Mouse (Mus musculus) frontal cortex, postnatal 36 days (tissue): ENCODE data around the gene Sept4.
A peak's percentile ranks its signal among the peaks of the same experiment; 100 is the strongest.

Experiments used
- DNase-seq, 2 experiments: peaks; one replicate each; pipeline ENCODE4 v3.0.0; 2022; ENCODE audit warnings: low spot score in 2 of 2

Sept4 gene

DNA sequence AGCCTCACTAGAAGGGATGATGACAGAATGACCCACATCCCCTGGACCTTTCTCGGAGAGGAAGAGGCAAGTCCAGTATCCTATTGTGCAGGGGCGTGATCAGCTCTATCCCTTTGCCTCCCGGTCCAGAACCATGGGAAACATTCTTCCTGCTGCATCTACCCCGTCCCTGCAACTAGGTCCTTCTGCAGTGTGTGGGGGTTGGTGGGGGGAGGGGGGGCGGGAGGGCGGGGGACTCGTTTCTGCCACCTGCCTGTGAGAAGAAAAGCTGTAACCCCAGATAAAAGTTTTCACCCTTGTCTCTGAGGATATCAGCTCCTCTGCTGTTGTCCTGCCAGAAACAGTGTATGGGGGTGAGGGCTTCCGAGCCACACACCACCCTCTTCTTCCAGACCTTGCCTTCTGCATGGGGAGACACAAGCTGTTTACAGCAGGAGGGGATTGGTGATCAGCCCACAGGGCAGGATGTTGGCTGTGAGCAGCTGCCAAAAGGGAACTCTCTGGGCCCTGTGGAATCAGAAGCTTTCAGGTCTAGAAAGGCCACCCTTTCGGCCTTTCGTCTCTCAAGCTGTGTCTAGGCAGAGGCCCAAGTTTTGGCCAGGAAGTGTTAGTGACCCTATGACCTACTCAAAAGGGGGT lies 10.4 kb downstream of the Sept4 start:
- DNase-seq = no peak

DNA sequence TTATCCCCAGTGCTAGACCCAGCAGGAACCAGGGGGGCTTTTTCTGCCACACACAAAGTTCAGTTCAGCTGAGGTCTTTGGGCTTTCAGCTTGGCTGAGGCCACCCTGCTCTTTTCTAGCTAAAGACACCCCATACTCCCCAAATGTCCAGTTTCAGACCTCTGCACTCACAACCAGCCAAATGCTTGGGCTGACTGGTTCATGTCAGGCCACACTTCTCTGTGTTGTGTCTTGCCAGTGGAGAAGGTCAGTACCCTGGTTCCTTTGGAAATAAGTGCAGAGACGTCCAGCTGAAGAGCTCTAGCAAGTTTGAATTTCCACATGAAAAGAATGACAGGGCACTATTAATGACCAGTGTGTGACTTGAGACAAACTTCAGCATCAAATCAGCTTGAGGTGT lies 11.0 kb downstream of the Sept4 start:
- DNase-seq = no peak

DNA sequence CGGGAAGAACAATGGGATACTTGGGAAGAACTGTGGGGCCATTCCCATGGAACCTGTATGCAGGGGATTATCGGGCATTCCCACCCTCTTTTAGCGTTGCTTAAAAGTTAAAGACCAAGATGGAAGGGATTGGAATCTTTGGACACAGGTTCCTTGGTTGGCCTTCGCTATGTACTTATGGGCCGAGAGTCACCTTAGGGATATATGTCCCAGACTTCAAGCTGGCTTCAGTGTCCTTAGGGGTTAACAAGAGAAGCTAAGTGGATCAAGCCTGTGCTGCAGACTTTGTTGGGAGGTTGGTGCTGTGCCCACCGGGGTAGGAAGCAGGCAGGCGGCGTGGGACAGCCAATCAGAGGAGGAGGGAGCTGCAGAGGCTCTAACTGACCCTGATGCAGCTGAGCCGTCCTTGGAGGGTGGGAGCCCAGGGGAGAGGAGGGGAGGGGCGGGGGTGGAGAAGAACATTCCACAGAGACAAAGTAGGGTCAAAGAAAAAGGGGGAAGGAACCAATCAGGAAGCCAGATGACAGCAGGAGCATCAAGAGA lies 11.9 kb downstream of the Sept4 start:
- no peak for DNase-seq

DNA sequence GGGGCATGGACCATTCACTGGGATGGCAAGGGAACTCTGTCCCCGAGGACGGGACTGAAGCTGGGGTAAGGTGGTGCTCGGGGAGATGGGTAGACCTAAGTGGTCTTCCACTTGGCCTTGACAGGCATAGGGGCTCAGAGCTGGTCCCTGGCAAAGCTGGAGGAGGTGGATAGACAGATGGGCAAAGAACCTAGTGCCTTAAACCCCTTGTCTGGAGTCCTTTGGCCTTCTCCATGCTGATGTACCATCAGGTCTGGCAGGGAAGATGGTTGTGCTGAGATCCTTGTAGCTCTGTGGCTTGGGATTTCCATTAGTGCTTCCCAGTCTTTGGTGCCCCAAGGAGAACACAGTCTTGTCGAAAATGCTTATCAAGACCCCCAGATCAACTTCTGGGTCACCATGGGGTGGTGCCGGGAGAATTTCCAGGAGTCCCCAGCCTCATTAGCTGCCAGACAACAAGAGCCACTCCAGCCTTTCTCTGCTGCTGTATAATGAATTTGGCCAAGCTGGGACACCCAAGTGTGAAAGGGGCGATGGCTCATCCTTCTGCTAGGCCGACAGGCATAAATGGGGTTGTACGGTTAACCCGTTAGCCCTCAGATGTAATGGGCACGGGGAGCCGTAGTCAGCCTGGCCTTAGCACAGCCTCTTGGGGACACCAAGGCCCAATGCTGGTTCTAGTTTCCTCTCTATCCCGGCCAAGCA lies 12.6 kb downstream of the Sept4 start:
- no peak for DNase-seq

DNA sequence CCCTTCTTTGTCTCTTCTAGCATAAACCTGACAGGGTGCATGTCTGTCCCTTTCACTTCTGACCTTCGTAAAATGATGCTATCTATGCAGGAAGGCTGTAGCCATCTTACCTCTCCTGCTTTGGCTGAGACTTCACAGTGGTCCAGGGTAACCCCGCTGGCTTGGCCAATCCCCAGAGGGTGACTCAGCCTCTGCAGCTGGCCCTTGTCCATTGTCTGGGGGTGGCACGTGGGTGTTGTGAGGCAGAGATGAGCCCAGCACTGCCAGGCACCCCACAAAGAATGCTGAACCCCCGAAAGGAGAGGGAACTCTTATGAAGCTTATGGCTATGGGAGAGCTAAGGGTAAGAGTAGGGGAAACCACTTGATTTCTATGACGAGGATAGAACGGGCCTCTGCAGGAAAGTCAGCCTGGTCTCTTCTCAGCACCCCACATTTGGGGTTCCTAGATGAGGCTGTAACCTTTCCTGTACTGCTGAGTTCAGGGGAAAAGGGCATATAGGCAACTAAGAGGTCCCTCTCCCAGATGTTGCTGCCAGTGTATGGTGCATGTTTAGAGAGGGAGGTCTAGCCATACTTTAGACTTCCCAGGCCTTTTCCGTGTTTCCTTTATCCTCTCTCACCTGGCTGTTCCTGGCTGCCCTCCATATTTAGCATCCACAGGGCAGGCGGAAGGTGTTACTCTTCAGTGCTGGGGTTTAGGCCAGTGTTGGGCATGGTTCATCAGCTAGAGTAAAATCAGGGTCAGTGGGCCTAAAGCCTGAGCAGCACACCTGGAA lies 13.4 kb downstream of the Sept4 start:
- peak in 1 of 2 experiments; percentile 61 for DNase-seq

DNA sequence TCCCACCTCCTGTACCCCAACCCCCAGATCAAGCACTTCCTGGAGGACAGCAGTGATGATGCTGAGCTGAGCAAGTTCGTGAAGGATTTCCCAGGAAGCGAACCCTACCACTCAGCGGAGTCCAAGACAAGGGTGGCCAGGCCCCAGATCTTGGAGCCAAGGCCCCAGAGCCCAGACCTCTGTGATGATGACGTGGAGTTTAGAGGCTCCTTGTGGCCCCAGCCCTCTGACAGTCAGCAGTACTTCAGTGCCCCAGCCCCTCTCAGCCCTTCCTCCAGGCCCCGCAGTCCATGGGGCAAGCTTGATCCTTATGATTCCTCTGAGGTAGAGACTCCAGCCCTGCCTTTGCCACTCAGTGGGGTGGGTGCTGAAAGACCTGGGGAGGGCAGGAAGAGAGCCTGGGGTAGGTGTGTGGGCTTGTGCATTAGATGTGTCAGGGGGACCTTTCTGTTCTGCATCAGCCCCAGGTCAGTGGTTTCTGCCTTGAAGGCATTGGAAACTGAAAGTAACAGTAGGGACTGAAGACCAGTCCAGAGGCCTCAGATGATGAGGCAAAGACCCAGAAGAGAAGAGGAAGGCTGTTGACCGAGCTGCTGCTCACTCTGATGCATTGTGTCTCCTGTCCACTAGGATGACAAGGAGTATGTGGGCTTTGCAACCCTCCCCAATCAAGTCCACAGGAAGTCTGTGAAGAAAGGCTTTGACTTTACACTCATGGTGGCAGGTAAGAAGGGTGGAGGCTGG lies 14.8 kb downstream of the Sept4 start:
- DNase-seq = no peak

DNA sequence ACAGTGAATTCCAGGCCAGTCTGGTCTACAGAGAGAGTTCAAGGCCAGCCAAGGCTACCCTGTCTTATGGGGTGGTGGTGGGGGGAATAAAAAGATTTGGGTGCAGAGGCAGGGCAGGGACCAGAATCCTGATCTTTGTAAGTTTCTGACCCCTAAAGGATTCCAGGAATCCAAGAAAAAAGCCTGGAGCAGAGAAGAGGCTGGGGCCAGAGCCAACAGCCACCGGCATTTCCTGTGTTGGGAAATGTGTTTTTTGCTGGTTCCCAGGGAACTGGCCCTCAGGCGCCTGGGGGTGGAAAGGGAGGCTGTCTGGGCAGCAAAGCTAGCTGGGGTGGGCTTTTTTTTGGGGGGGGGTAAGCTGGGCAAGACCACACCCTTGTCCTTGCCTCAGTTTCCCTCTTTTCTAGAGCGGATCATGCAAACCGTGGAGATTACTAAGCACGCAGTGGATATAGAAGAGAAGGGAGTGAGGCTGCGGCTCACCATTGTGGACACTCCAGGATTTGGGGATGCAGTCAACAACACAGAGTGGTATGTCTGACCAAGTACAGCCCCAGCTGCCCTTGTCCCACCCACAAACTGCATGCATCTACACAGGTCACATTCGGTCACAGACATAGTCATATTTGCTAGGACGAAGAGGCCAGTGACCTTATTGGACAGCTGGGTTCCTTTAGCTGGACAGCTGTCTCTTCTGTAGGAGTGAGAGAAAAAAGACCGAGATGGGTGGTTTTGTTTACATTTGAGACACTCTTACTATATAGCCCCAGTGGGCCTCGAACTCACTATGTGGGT lies 16.2 kb downstream of the Sept4 start:
- no peak for DNase-seq

DNA sequence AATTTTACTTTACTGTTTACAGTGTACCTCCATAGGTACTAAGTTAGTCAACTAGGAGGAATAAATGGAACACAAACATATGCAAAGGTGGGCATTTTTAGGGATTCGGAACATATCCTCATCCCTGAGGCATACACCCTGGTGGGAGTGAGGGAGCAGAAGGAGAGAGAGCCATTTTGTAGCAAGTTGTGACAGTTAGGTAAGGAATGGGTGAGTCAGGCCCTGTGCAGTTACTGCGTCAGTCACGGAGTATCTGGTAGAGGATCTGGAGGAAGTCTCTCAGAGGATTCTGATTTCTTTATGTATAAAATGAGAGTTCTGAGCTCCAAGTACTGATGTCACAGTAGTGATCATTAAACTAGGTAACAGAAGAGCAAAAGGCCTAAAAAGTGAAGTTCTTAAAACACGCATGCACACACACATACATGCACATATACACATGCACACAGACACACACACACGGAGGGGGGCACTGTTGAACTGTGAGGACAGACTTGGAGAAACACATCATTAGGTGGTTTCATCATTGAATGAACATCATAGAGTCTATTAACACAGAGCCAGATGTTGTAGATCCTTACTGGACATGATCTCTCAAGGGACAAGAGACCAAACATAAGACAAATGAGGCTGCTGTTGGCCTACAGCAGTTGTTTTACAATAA lies 18.6 kb downstream of the Sept4 start:
- no peak for DNase-seq

DNA sequence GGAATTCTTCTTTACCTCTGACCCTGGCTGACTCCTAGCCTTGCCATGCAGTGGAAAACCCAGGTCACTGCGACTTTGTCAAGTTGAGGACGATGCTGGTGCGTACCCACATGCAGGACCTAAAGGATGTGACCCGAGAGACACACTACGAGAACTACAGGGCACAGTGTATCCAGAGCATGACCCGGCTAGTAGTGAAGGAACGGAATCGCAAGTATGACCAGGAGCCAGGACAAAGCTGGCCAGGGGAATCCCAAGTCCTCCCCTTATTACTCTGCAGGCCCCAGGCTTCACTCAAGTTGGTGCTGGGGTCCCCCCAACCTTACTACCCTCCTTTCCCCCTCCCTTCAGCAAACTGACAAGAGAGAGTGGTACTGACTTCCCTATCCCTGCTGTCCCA lies 20.9 kb downstream of the Sept4 start:
- no peak for DNase-seq

DNA sequence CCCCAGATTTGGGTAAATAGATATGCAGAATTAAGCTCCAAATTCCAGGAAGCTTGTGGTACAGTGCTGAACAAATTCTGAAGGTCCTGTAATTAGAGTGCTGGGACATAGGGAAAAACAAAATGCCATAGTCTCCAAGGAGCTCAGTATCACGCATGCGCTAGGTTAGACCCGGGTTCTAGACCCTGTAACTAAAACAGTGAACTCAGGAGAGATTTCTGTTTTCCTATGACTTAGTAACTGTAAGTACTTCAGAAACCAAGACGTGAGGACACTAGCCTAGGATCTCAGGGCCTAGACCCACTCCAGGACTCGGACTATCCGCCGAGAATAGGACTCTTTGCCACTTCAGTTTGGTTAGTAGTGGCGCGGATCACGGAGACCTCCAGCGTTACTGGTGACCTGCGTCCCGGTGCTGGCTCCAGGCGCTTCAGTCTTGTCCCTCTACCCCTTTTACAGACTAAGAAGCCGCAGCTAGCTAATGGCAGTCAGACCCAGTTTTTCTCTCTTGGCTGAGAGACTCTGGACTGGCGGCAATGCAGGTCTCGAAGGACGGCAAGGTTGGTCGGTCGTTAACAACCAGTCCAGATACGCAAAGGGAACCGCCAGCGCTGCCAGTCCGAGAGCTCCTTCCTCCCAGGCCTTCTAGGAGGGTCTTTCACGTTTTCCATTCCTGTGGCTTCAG lies 22.3 kb downstream of the Sept4 start:
- DNase-seq = peak; percentile 32 to 51

DNA sequence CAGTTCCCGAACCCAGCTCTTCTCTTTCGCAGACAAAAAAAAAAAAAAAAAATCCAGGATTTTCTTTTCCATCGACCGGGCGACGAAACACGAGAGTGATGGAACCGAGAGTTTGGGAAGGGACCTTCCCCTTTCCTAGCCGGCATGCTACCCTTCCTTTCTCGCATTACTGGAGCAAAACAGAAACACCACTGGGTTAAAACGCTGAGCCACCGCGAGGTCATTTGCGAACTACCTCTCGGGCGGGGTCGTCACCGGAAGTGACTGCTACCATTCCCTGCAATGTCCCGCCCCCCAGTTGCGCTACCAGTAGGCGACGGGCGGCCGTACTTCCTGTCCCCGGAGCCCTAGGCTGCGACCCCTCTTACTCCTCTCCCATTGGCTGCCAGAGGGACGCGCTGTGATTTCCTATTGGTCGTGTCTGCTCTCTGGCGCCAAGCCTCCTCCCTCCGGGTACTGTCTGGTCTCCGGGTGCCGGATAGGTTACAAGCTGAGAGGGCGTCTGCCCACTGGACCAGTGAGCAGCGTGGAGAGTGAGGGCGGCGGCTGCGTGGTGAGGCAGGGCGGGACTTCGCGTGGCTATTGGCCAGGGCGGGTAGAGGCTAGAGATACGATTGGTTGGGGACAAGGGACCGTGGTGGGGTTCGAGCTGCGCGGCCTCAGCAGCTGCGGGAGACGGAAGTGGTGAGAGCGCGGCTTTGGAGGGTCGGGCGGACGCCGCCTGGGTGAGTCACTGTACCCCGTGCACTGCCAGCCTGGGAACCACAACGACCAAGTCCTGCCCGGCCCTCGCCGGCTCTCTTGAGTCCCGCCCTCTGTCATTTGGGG lies 23.0 kb downstream of the Sept4 start, which contains the start of gene Mtmr4:
Gene Mtmr4 (plus strand): TSS at position 637 of the 828 bp plus-strand sequence.
- DNase-seq = peak; percentile 100

DNA sequence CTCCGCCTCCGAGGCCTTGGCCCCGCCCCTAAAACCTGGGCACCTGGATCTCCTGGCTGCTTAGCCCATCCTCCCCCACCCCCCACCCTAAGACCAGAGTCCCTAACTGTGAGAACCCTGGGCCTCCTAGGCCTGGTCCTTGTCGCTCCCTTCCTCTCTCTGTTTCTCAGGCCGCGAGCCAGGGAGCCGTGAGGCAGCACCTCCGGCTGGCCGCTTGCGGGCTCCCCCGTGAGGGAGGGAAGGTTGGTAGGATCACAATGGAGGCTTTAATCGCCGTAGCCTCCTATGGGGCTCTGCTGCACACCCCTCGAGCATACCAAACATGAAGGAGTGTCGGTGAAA lies 23.6 kb downstream of the Sept4 start:
- DNase-seq = no peak

DNA sequence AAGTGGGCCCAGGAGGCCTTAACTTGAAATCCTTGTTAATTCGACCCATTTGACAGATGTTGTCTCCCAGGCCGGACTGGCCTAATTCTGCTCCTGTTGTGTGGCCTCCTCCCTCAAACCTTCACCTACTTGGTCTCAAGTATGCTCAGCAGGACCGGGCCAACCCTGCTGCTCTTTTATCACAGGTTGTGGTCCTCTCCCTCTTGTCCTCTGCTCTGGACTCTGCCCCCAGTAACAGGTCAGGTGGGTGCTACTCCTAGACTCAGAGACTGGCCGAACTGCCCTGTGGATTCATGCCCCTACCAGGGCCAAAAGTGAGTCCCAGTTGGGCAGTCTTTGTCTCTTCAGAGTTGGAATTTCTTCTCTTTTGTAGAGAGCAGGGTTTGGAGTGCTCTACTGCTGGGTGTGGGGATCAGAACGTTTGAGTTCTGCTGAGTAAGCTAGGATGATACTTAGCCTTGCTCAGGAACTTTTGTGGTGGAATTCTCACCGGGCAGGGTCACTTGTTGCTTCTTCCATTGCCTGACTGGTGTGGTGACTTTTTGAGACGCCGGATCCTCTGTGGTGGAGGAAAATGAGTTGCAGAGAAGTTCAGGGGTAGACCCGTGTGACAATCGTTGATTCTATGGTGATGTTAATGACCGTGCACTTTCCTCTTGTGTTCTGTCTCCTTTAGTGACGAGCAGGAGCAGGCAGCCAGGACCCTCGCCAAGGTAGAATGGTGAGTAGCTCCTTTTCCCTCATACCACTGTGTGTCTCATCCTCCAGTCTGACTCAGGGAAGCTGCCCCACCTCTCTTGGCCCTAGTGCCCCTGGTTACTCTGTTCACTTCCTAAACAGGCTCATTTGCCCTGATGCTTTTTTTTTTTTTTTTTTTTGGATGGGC lies 24.3 kb downstream of the Sept4 start:
- no peak for DNase-seq

DNA sequence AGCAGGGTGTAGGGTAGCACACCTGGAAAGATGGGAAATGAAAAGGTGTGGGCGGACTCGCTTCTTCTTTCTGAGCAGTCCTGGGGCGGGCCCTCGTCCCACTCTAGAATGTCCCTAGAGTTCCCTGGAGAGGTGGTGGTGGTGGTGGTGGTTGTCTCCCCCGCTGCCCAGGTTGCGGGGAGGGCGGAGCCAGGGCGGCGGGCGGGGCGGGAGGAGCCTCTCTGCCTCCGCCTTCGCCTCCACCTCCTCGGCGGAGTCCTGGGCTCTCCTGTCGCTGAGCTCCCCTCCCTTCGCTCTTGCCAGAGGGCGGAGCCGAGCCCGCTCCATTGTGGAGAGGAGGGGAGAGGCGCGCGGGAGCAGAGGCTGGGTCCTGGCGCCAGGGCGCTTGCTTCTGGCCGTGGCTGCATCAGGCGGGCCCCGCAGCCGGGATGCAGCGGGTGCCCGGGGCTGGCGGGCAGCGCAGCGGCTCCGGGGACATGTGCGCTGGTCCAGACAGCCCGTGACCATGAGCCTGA lies 26.7 kb downstream of the Sept4 start:
- DNase-seq = peak; percentile 83 to 85

DNA sequence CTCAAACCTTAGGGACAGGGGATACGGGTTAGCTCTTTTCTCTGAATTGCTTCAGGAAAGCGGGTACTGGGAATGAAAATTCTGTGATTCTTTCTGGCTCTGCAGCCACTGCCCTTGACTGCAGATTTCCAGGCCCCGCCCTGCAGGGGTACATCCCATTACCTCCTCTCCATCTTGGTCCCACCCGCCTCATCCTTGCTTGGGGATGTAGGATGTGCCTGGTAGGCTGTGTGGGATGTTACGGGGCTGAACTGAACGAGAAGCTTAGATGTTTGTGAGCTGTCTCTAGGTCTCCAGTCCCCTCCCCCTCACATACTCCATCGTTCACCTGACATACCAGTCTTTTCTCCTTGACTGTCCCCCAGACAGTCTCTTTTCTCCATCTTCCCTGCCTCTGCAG lies 27.3 kb downstream of the Sept4 start:
- DNase-seq = peak in 1 of 2 experiments; percentile 57

DNA sequence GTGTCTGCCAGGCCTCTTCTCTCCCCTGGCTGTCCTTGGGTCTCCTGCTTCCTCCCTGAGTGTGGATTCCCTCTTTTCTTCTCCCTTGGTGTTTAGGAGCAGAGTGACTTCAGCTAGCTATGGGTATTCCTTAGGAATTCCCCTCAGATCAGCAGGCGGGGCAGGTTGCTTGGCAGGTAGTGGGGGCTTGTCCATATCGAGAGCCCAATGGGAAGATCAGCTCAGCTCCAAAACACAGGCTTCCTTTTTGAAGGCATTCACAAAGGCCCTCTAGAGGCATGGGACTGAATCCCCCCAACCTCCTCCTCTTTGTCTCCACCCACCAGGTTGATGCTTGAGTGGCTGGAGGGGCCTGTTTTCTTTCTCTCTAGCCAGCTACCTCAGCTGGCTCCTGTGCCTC lies 27.8 kb downstream of the Sept4 start:
- DNase-seq = no peak

DNA sequence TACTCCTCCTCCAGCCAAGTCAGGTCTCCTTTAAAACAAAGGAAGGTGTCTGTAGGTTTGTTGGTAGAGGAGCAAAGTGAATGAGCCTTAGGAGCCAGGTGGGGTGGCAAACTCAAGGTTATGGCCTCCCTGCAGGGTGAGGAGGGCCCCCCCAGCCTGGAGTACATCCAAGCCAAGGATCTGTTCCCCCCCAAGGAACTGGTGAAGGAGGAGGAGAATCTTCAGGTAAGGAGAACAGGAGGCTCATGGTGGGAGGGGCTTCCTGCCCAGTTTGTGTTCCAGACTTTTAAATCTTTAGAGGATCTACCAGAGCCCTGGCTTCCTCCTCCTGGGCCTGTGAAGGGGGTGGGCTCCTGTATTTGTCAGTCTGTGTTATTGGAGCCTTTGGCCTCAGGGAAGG lies 28.4 kb downstream of the Sept4 start:
- no peak for DNase-seq
